21 mouse cellular contexts compared by ENCODE assay signal in the genomic region with DNA sequence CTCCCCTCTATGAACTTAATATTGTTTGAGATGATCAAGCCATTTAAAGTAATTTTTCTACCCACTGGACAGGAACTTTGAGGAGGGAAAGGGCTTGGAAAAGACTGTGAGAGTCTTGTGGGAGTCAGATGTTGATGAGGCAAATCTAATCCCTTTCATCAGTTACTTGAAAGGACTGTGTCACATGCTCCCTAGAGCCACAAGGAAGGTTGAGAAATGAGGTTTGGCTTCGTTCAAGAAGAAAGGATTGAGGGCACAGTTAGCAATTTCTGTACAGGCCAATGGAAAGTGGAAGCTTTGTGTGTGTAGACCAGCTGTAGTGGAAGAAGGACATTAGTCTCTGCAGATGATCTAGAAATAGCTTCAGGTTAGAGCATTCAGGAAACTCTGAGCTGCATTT. TPM values are rescaled to one million over a fixed set of nuclear protein-coding genes. Genes with fewer than 3 reads are reported as not detected.
DNase-seq lines count a peak whose midpoint lies in the region; ATAC-seq and TF ChIP-seq lines count a peak whose summit lies in the region.
"Had no signal": no experiment of that assay in that cellular context is flagged by ENCODE, and none has a peak within 500 bp of the region (broad histone marks: within the 10 kb centered on the region; RNA-seq: fewer than 3 reads in every experiment).

No protein-coding gene starts in this region.

- peak; percentile 10 for DNase-seq in forebrain, embryonic 10.5 days (ENCODE audit: extremely low spot score, low spot score)
- no peak for DNase-seq in hindbrain, postnatal 0 days (ENCODE audit: low spot score)
- DNase-seq in hindbrain, embryonic 10.5 days (ENCODE audit: low spot score): no peak
- no peak for DNase-seq in midbrain, embryonic 14.5 days
- DNase-seq in thymus, postnatal 10 days (ENCODE audit: low spot score in 2 of 2): no peak
- DNase-seq: adrenal gland, adult 2 months; cerebellum, adult 2 months; heart, postnatal 10 days; thymus, postnatal 36 days had no signal

- TF ChIP-seq CTCF in hindbrain, postnatal 0 days (IDR thresholded peaks at IDR 0.05; ENCODE audit: low read depth): no peak

- H3K9me3 ChIP-seq in forebrain, embryonic 10.5 days: peaks cover 14% of the 10 kb centered on the region
- peaks cover 12% of the 10 kb centered on the region for H3K9me3 ChIP-seq in forebrain, embryonic 13.5 days (replicated peaks)
- H3K9me3 ChIP-seq in hindbrain, postnatal 0 days (ENCODE audit: low read length): peaks cover 4% of the 10 kb centered on the region; the same call in 1 of the 2 replicates
- H3K9me3 ChIP-seq in hindbrain, embryonic 10.5 days: peaks cover 10% of the 10 kb centered on the region; the same call in 1 of the 2 replicates
- peaks cover 7% of the 10 kb centered on the region for H3K9me3 ChIP-seq in midbrain, embryonic 14.5 days (ENCODE audit: control insufficient read depth, low read length)
- H3K9me3 ChIP-seq in midbrain, embryonic 16.5 days (replicated peaks; ENCODE audit: control insufficient read depth, low read length, poor library complexity, severe bottlenecking): no peaks in the 10 kb centered on the region
- no peaks in the 10 kb centered on the region for H3K9me3 ChIP-seq in neural tube, embryonic 14.5 days (ENCODE audit: control insufficient read depth, low read length)
- H3K9me3 ChIP-seq: intestine, embryonic 15.5 days; lung, embryonic 15.5 days had no signal

- H3K27ac ChIP-seq in forebrain, embryonic 10.5 days: peak overlapping the region; percentile 78
- H3K27ac ChIP-seq in forebrain, embryonic 13.5 days: no peak overlapping the region
- H3K27ac ChIP-seq in hindbrain, postnatal 0 days: 0 out of 2 replicates have a peak overlapping the region, but pooled peaks have one; percentile 27
- H3K27ac ChIP-seq in hindbrain, embryonic 10.5 days: no peak overlapping the region
- 0 out of 2 replicates have a peak overlapping the region, but pooled peaks have one; percentile 38 for H3K27ac ChIP-seq in midbrain, embryonic 14.5 days (replicated peaks; ENCODE audit: low read depth, low read length)
- no peak overlapping the region for H3K27ac ChIP-seq in midbrain, embryonic 16.5 days (ENCODE audit: low read length)
- peak overlapping the region; percentile 62 for H3K27ac ChIP-seq in neural tube, embryonic 14.5 days (ENCODE audit: low read depth, low read length)
- H3K27ac ChIP-seq: intestine, embryonic 15.5 days; kidney, postnatal 0 days; limb, embryonic 12.5 days; lung, embryonic 15.5 days; macrophage had no signal

- H3K4me1 ChIP-seq in forebrain, embryonic 10.5 days: peaks cover 32% of the 10 kb centered on the region
- peaks cover 19% of the 10 kb centered on the region for H3K4me1 ChIP-seq in forebrain, embryonic 13.5 days
- H3K4me1 ChIP-seq in hindbrain, postnatal 0 days (ENCODE audit: insufficient read depth, low read length): peaks cover 13% of the 10 kb centered on the region; the same call in 1 of the 2 replicates
- H3K4me1 ChIP-seq in hindbrain, embryonic 10.5 days (replicated peaks): peaks cover 22% of the 10 kb centered on the region
- H3K4me1 ChIP-seq in midbrain, embryonic 14.5 days (ENCODE audit: control insufficient read depth, insufficient read depth, low read length): peaks cover 14% of the 10 kb centered on the region
- H3K4me1 ChIP-seq in midbrain, embryonic 16.5 days (ENCODE audit: control insufficient read depth, insufficient read depth, low read length): peaks cover 15% of the 10 kb centered on the region
- H3K4me1 ChIP-seq in neural tube, embryonic 14.5 days (ENCODE audit: control insufficient read depth, insufficient read depth, low read length): peaks cover 12% of the 10 kb centered on the region; the same call in 1 of the 2 replicates
- H3K4me1 ChIP-seq: limb, embryonic 12.5 days had no signal

- no peak overlapping the region for H3K4me3 ChIP-seq in forebrain, embryonic 10.5 days
- H3K4me3 ChIP-seq in forebrain, embryonic 13.5 days: no peak overlapping the region
- no peak overlapping the region for H3K4me3 ChIP-seq in hindbrain, postnatal 0 days (ENCODE audit: low read length)
- no peak overlapping the region for H3K4me3 ChIP-seq in hindbrain, embryonic 10.5 days
- H3K4me3 ChIP-seq in midbrain, embryonic 14.5 days (replicated peaks; ENCODE audit: low read depth, low read length): no peak overlapping the region
- H3K4me3 ChIP-seq in midbrain, embryonic 16.5 days (ENCODE audit: low read depth, low read length): no peak overlapping the region
- no peak overlapping the region for H3K4me3 ChIP-seq in neural tube, embryonic 14.5 days (ENCODE audit: low read depth, low read length)
- H3K4me3 ChIP-seq: erythroblast, embryonic 14.5 days; intestine, embryonic 15.5 days; limb, embryonic 12.5 days; lung, embryonic 15.5 days; midbrain, embryonic 13.5 days had no signal

- no peak overlapping the region for H3K9ac ChIP-seq in forebrain, embryonic 13.5 days
- H3K9ac ChIP-seq in hindbrain, postnatal 0 days (replicated peaks; ENCODE audit: low read length): no peak overlapping the region
- H3K9ac ChIP-seq in midbrain, embryonic 14.5 days (replicated peaks; ENCODE audit: low read length): no peak overlapping the region
- no peak overlapping the region for H3K9ac ChIP-seq in midbrain, embryonic 16.5 days (ENCODE audit: low read depth, low read length)
- no peak overlapping the region for H3K9ac ChIP-seq in neural tube, embryonic 14.5 days (replicated peaks; ENCODE audit: low read depth, low read length)
- H3K9ac ChIP-seq: intestine, embryonic 15.5 days; limb, embryonic 12.5 days; lung, embryonic 15.5 days; midbrain, embryonic 13.5 days had no signal

- WGBS in forebrain, embryonic 10.5 days: 21% methylated on average over 1 of the region's 1 CpGs
- 36% methylated on average over 1 of the region's 1 CpGs for WGBS in forebrain, embryonic 13.5 days
- 41% methylated on average over 1 of the region's 1 CpGs for WGBS in hindbrain, postnatal 0 days
- 50% methylated on average over 1 of the region's 1 CpGs for WGBS in hindbrain, embryonic 10.5 days
- WGBS in midbrain, embryonic 14.5 days: 17% methylated on average over 1 of the region's 1 CpGs
- WGBS in midbrain, embryonic 16.5 days: 11% methylated on average over 1 of the region's 1 CpGs
- 23% methylated on average over 1 of the region's 1 CpGs for WGBS in neural tube, embryonic 14.5 days

- no peak for ATAC-seq in forebrain, embryonic 13.5 days
- no peak for ATAC-seq in hindbrain, postnatal 0 days
- ATAC-seq in midbrain, embryonic 14.5 days (ENCODE audit: low FRiP score, low TSS enrichment): no peak
- no peak for ATAC-seq in midbrain, embryonic 16.5 days
- no peak for ATAC-seq in neural tube, embryonic 14.5 days (ENCODE audit: low read depth)
- ATAC-seq: intestine, embryonic 15.5 days had no signal

- H3K36me3 ChIP-seq in forebrain, embryonic 10.5 days (replicated peaks): no peaks in the 10 kb centered on the region; the same call in 1 of the 2 replicates
- H3K36me3 ChIP-seq in forebrain, embryonic 13.5 days (ENCODE audit: poor library complexity, severe bottlenecking): no peaks in the 10 kb centered on the region
- H3K36me3 ChIP-seq in hindbrain, postnatal 0 days (ENCODE audit: insufficient read depth, low read length): no peaks in the 10 kb centered on the region
- H3K36me3 ChIP-seq in hindbrain, embryonic 10.5 days: no peaks in the 10 kb centered on the region
- H3K36me3 ChIP-seq in midbrain, embryonic 14.5 days (ENCODE audit: control insufficient read depth, insufficient read depth, low read length): no peaks in the 10 kb centered on the region
- H3K36me3 ChIP-seq in midbrain, embryonic 16.5 days (ENCODE audit: control insufficient read depth, insufficient read depth, low read length): no peaks in the 10 kb centered on the region
- no peaks in the 10 kb centered on the region for H3K36me3 ChIP-seq in neural tube, embryonic 14.5 days (ENCODE audit: control insufficient read depth, insufficient read depth, low read length)
- H3K36me3 ChIP-seq: intestine, embryonic 15.5 days; limb, embryonic 12.5 days; lung, embryonic 15.5 days; midbrain, embryonic 13.5 days had no signal

- H3K27me3 ChIP-seq in forebrain, embryonic 10.5 days (ENCODE audit: poor library complexity, severe bottlenecking): no peaks in the 10 kb centered on the region
- H3K27me3 ChIP-seq in forebrain, embryonic 13.5 days: no peaks in the 10 kb centered on the region
- H3K27me3 ChIP-seq in hindbrain, postnatal 0 days (ENCODE audit: insufficient read depth, low read length): no peaks in the 10 kb centered on the region
- H3K27me3 ChIP-seq in hindbrain, embryonic 10.5 days (ENCODE audit: insufficient read depth, poor library complexity, severe bottlenecking): peaks cover 4% of the 10 kb centered on the region; the same call in 1 of the 2 replicates
- H3K27me3 ChIP-seq in midbrain, embryonic 14.5 days (ENCODE audit: control insufficient read depth, insufficient read depth, low read length): no peaks in the 10 kb centered on the region
- no peaks in the 10 kb centered on the region for H3K27me3 ChIP-seq in midbrain, embryonic 16.5 days (ENCODE audit: control insufficient read depth, insufficient read depth, low read depth, low read length)
- no peaks in the 10 kb centered on the region for H3K27me3 ChIP-seq in neural tube, embryonic 14.5 days (ENCODE audit: control insufficient read depth, insufficient read depth, low read length)
- H3K27me3 ChIP-seq: intestine, embryonic 15.5 days; limb, embryonic 12.5 days; lung, embryonic 15.5 days; midbrain, embryonic 13.5 days had no signal

- H3K4me2 ChIP-seq in forebrain, embryonic 13.5 days: no peak overlapping the region
- H3K4me2 ChIP-seq in hindbrain, postnatal 0 days (ENCODE audit: low read depth, low read length): no peak overlapping the region
- H3K4me2 ChIP-seq in midbrain, embryonic 14.5 days (ENCODE audit: low read length): no peak overlapping the region
- no peak overlapping the region for H3K4me2 ChIP-seq in midbrain, embryonic 16.5 days (ENCODE audit: low read length)
- H3K4me2 ChIP-seq in neural tube, embryonic 14.5 days (ENCODE audit: low read depth, low read length): no peak overlapping the region
- H3K4me2 ChIP-seq: intestine, embryonic 15.5 days; limb, embryonic 12.5 days; lung, embryonic 15.5 days had no signal

RNA-seq across cellular contexts. Expression of gene Kbtbd12, which starts 1.2 kb away (rescaled TPM):
- 0.22 and 0.25 TPM in 2 replicates for polyA plus RNA-seq in forebrain, embryonic 10.5 days (2016; fragmentation: Nextera tagmentation; extraction: Ambion mirVana)
- 0.20 TPM in 1 of 2 replicates, not detected in the other for polyA plus RNA-seq in forebrain, embryonic 13.5 days (2015; fragmentation: Nextera tagmentation; extraction: Ambion mirVana)
- 0.68 TPM in 1 of 2 replicates, not detected in the other for total RNA-seq in hindbrain, postnatal 0 days (2014; rRNA removed)
- 0.34 and 0.45 TPM in 2 replicates for polyA plus RNA-seq in hindbrain, postnatal 0 days (2015; fragmentation: Nextera tagmentation; extraction: Ambion mirVana)
- polyA plus RNA-seq in hindbrain, embryonic 10.5 days (2016; fragmentation: Nextera tagmentation; extraction: Ambion mirVana): not detected in 2 replicates
- polyA plus RNA-seq in midbrain, embryonic 14.5 days (2014; fragmentation: Nextera tagmentation; extraction: Ambion mirVana): 0.33 and 0.78 TPM in 2 replicates
- polyA plus RNA-seq in midbrain, embryonic 16.5 days (2015; fragmentation: Nextera tagmentation; extraction: Ambion mirVana): 0.12 and 1.1 TPM in 2 replicates
- polyA plus RNA-seq in neural tube, embryonic 14.5 days (2014; fragmentation: Nextera tagmentation; extraction: Ambion mirVana): 0.43 and 0.55 TPM in 2 replicates
- polyA plus RNA-seq: adrenal gland, adult 2 months; embryonic facial prominence, embryonic 11.5 days; erythroblast, embryonic 14.5 days; kidney, postnatal 0 days; midbrain, embryonic 13.5 days; neural tube, embryonic 11.5 days had no signal

Comparison
In these comparisons a context has a peak if more than half of its experiments do, and no peak if none do; other contexts are left out.
1. H3K27ac ChIP-seq: peak in forebrain, embryonic 10.5 days (single experiment), hindbrain, postnatal 0 days (single experiment), midbrain, embryonic 14.5 days (single experiment) and neural tube, embryonic 14.5 days (single experiment); none in forebrain, embryonic 13.5 days (single experiment), hindbrain, embryonic 10.5 days (single experiment) and midbrain, embryonic 16.5 days (single experiment).